Mouse (Mus musculus) kidney, postnatal 25 days (tissue): ENCODE data around the gene Scarb1.

ENCODE experiments used
- DNase-seq, 2 experiments: peaks; one replicate each; pipeline ENCODE4 v3.0.0; 2021; ENCODE audit warnings: mixed read lengths in 2 of 2

Scarb1 gene

GRCm38 (mm10) chr5:125330656-125331055 lies 10.2 kb downstream of the Scarb1 start:
- DNase-seq = peak in 1 of 2 experiments; percentile 53

GRCm38 (mm10) chr5:125330191-125330590 lies 10.7 kb downstream of the Scarb1 start:
- DNase-seq = no peak

GRCm38 (mm10) chr5:125327596-125328385 lies 13.1 kb downstream of the Scarb1 start:
- no peak for DNase-seq

- DNase-seq = no peak
Measured at GRCm38 (mm10) chr5:125326351-125326750, 14.5 kb downstream of the Scarb1 start.

- no peak for DNase-seq
Measured at GRCm38 (mm10) chr5:125325931-125326330, 15.0 kb downstream of the Scarb1 start.

GRCm38 (mm10) chr5:125325285-125325684 lies 15.6 kb downstream of the Scarb1 start:
- peak; percentile 49 to 62 for DNase-seq

GRCm38 (mm10) chr5:125323939-125324480 lies 16.9 kb downstream of the Scarb1 start:
- no peak for DNase-seq

GRCm38 (mm10) chr5:125323128-125323527 lies 17.8 kb downstream of the Scarb1 start:
- DNase-seq = no peak

- DNase-seq = no peak
Measured at GRCm38 (mm10) chr5:125321836-125322235, 19.1 kb downstream of the Scarb1 start.

GRCm38 (mm10) chr5:125319057-125319800 lies 21.7 kb downstream of the Scarb1 start:
- DNase-seq = peak; percentile 85 to 89

GRCm38 (mm10) chr5:125317953-125318352 lies 22.9 kb downstream of the Scarb1 start:
- no peak for DNase-seq

GRCm38 (mm10) chr5:125317296-125317695 lies 23.6 kb downstream of the Scarb1 start:
- DNase-seq = no peak

- no peak for DNase-seq
Measured at GRCm38 (mm10) chr5:125316771-125317170, 24.1 kb downstream of the Scarb1 start.

GRCm38 (mm10) chr5:125315110-125315509 lies 25.8 kb downstream of the Scarb1 start:
- DNase-seq = no peak

- no peak for DNase-seq
Measured at GRCm38 (mm10) chr5:125313991-125314390, 26.9 kb downstream of the Scarb1 start.

- DNase-seq = peak; percentile 89
Measured at GRCm38 (mm10) chr5:125312970-125313597, 27.8 kb downstream of the Scarb1 start.

GRCm38 (mm10) chr5:125310986-125311385 lies 29.9 kb downstream of the Scarb1 start:
- DNase-seq = no peak

- DNase-seq = peak in 1 of 2 experiments; percentile 47
Measured at GRCm38 (mm10) chr5:125309193-125309592, 31.7 kb downstream of the Scarb1 start.

GRCm38 (mm10) chr5:125306824-125307223 lies 34.1 kb downstream of the Scarb1 start:
- no peak for DNase-seq

GRCm38 (mm10) chr5:125306372-125306771 lies 34.5 kb downstream of the Scarb1 start:
- no peak for DNase-seq

GRCm38 (mm10) chr5:125305229-125306081 lies 35.4 kb downstream of the Scarb1 start:
- peak in 1 of 2 experiments; percentile 28 for DNase-seq

- peak; percentile 48 to 73 for DNase-seq
Measured at GRCm38 (mm10) chr5:125304245-125304856, 36.5 kb downstream of the Scarb1 start.
